Mouse (Mus musculus) heart, postnatal 0 days (tissue): Measurements from ENCODE around the gene Cd302.

ENCODE experiments used
- CTCF ChIP-seq: IDR thresholded peaks from 2 replicates; pipeline ENCODE4 v1.5.1; 2016; ENCODE audit warnings: antibody characterized with exemption, control low read depth, low read depth
- EP300 ChIP-seq: IDR thresholded peaks from 2 replicates; pipeline ENCODE4 v1.6.1; 2016; ENCODE audit warnings: antibody characterized with exemption, low read depth

GRCm38 (mm10) chr2:60326948-60327347 lies 42.7 kb upstream of the Cd302 start:
- TF ChIP-seq CTCF (no peak), EP300 (no peak)
